In the genomic region with DNA sequence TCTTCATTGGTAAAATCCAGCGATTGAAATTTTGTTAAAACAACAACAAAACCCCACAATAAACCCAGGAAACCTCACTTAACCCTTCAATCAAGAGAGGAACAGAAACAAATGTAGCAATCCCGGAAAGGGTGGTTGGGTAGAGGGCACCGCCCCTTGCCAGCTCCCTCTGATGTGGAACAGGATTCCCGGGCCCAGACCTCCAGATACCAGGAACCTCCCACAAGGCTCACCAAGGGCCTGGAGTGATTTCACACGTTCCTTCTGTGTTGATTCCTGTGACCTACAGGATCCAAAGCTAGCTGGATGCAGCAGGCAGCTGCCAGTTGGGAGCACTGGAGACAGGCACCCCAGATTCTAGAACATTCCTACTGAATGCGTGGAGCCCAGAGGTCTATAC, we compare ENCODE assay signal across 9 mouse cellular contexts. TPM values are rescaled to one million over a fixed set of nuclear protein-coding genes. Genes with fewer than 3 reads are reported as not detected.
DNase-seq lines count a peak whose midpoint lies in the region; ATAC-seq and TF ChIP-seq lines count a peak whose summit lies in the region.
"Had no signal": no experiment of that assay in that cellular context is flagged by ENCODE, and none has a peak within 500 bp of the region (broad histone marks: within the 10 kb centered on the region; RNA-seq: fewer than 3 reads in every experiment).

No protein-coding gene starts in this region.

- no peak for TF ChIP-seq POLR2A in lung, adult 2 months (IDR thresholded peaks at IDR 0.05; ENCODE audit: borderline replicate concordance, extremely low read depth, low read depth, low read length)

- DNase-seq in lung, embryonic 14.5 days = no peak
- no peak for DNase-seq in lung, adult 2 months
- no peak for DNase-seq in forebrain, embryonic 11.5 days (ENCODE audit: low spot score)
- DNase-seq in stomach, postnatal 0 days (ENCODE audit: low spot score) = no peak
- DNase-seq in gastrocnemius, postnatal 10 days = no peak
- DNase-seq: adrenal gland, postnatal 14 days had no signal

- H3K9ac ChIP-seq in lung, embryonic 14.5 days = no peak overlapping the region; the same call in 1 of the 2 replicates
- H3K9ac ChIP-seq in forebrain, embryonic 11.5 days (ENCODE audit: low read length) = peak overlapping the region; percentile 7; the same call in 1 of the 2 replicates
- peak overlapping the region; percentile 90 for H3K9ac ChIP-seq in liver, embryonic 12.5 days
- no peak overlapping the region; the same call in 1 of the 2 replicates for H3K9ac ChIP-seq in stomach, postnatal 0 days (ENCODE audit: low read length)

- H3K27me3 ChIP-seq in lung, embryonic 14.5 days (ENCODE audit: insufficient read depth, low read length) = no peaks in the 10 kb centered on the region
- H3K27me3 ChIP-seq in forebrain, embryonic 11.5 days (ENCODE audit: control insufficient read depth, insufficient read depth, low read length) = no peaks in the 10 kb centered on the region
- peaks cover 17% of the 10 kb centered on the region; the same call in 1 of the 2 replicates for H3K27me3 ChIP-seq in liver, embryonic 12.5 days (replicated peaks)
- no peaks in the 10 kb centered on the region for H3K27me3 ChIP-seq in stomach, postnatal 0 days (ENCODE audit: control insufficient read depth, insufficient read depth, low read length)

- no peak for TF ChIP-seq CTCF in lung, embryonic 14.5 days (IDR thresholded peaks at IDR 0.05; ENCODE audit: low read depth)
- TF ChIP-seq CTCF in lung, adult 2 months (IDR thresholded peaks at IDR 0.05; ENCODE audit: insufficient read depth, low read length) = no peak
- no peak for TF ChIP-seq CTCF in stomach, postnatal 0 days (IDR thresholded peaks at IDR 0.05; ENCODE audit: low read depth)

- no peak for ATAC-seq in lung, embryonic 14.5 days (ENCODE audit: insufficient read depth)
- ATAC-seq in forebrain, embryonic 11.5 days (replicated peaks; ENCODE audit: low FRiP score) = no peak
- no peak for ATAC-seq in liver, embryonic 12.5 days
- no peak for ATAC-seq in stomach, postnatal 0 days (ENCODE audit: low FRiP score, low TSS enrichment)
- ATAC-seq in cerebellum, adult (ENCODE audit: insufficient number of reproducible peaks, low FRiP score, low TSS enrichment) = no peak
- no peak for ATAC-seq in erythroid progenitor cell, adult 5-6 weeks (replicated peaks; ENCODE audit: low FRiP score, poor library complexity, severe bottlenecking)

- peak overlapping the region; percentile 91 for H3K4me2 ChIP-seq in lung, embryonic 14.5 days
- H3K4me2 ChIP-seq in forebrain, embryonic 11.5 days (ENCODE audit: low read depth, low read length, severe bottlenecking) = 0 out of 2 replicates have a peak overlapping the region, but pooled peaks have one; percentile 71
- peak overlapping the region; percentile 97 for H3K4me2 ChIP-seq in liver, embryonic 12.5 days
- peak overlapping the region; percentile 8; the same call in 1 of the 2 replicates for H3K4me2 ChIP-seq in stomach, postnatal 0 days (replicated peaks; ENCODE audit: low read depth)

- peaks cover 13% of the 10 kb centered on the region for H3K4me1 ChIP-seq in lung, embryonic 14.5 days (ENCODE audit: insufficient read depth)
- peaks cover 5% of the 10 kb centered on the region for H3K4me1 ChIP-seq in lung, adult 2 months (ENCODE audit: control insufficient read depth, insufficient read depth, low read length)
- peaks cover 4% of the 10 kb centered on the region; the same call in 1 of the 2 replicates for H3K4me1 ChIP-seq in forebrain, embryonic 11.5 days (replicated peaks; ENCODE audit: control insufficient read depth, insufficient read depth, low read length)
- H3K4me1 ChIP-seq in liver, embryonic 12.5 days = peaks cover 38% of the 10 kb centered on the region
- H3K4me1 ChIP-seq in stomach, postnatal 0 days (replicated peaks; ENCODE audit: control insufficient read depth, insufficient read depth) = 0 out of 2 replicates have a peak, but pooled peaks cover 3% of the 10 kb centered on the region

- no peak overlapping the region for H3K27ac ChIP-seq in lung, embryonic 14.5 days (ENCODE audit: low read depth)
- H3K27ac ChIP-seq in forebrain, embryonic 11.5 days (ENCODE audit: low read depth, low read length) = no peak overlapping the region
- peak overlapping the region; percentile 53; the same call in 1 of the 2 replicates for H3K27ac ChIP-seq in liver, embryonic 12.5 days
- no peak overlapping the region for H3K27ac ChIP-seq in stomach, postnatal 0 days (replicated peaks)

- H3K36me3 ChIP-seq in lung, embryonic 14.5 days (ENCODE audit: insufficient read depth) = peaks cover 44% of the 10 kb centered on the region
- H3K36me3 ChIP-seq in forebrain, embryonic 11.5 days (ENCODE audit: control insufficient read depth, insufficient read depth, low read length) = peaks cover 22% of the 10 kb centered on the region
- peaks cover 45% of the 10 kb centered on the region for H3K36me3 ChIP-seq in liver, embryonic 12.5 days
- H3K36me3 ChIP-seq in stomach, postnatal 0 days (ENCODE audit: control insufficient read depth, insufficient read depth, low read length) = peaks cover 24% of the 10 kb centered on the region

- WGBS in lung, embryonic 14.5 days = 41% methylated on average over 6 of the region's 6 CpGs
- 34% methylated on average over 6 of the region's 6 CpGs for whole genome bisulfite sequencing in lung, adult 2 months
- WGBS in forebrain, embryonic 11.5 days = 68% methylated on average over 6 of the region's 6 CpGs
- WGBS in liver, embryonic 12.5 days (ENCODE audit: insufficient replicate concordance) = 51% methylated on average over 6 of the region's 6 CpGs
- WGBS in stomach, postnatal 0 days = 43% methylated on average over 6 of the region's 6 CpGs

- no peak for TF ChIP-seq EP300 in stomach, postnatal 0 days (optimal IDR thresholded peaks at IDR 0.05)

- H3K9me3 ChIP-seq in lung, embryonic 14.5 days (ENCODE audit: low read depth, low read length) = no peaks in the 10 kb centered on the region
- H3K9me3 ChIP-seq in forebrain, embryonic 11.5 days (ENCODE audit: control insufficient read depth, low read length) = no peaks in the 10 kb centered on the region
- no peaks in the 10 kb centered on the region for H3K9me3 ChIP-seq in liver, embryonic 12.5 days (replicated peaks)
- H3K9me3 ChIP-seq in stomach, postnatal 0 days (ENCODE audit: control insufficient read depth, low read length) = no peaks in the 10 kb centered on the region

- peak overlapping the region; percentile 99 for H3K4me3 ChIP-seq in lung, embryonic 14.5 days (ENCODE audit: low read depth, low read length)
- no peak overlapping the region for H3K4me3 ChIP-seq in lung, adult 2 months (replicated peaks; ENCODE audit: extremely low read depth, low read depth, low read length)
- H3K4me3 ChIP-seq in forebrain, embryonic 11.5 days (ENCODE audit: low read depth, low read length) = no peak overlapping the region
- H3K4me3 ChIP-seq in liver, embryonic 12.5 days = peak overlapping the region; percentile 96
- peak overlapping the region; percentile 94; the same call in 1 of the 2 replicates for H3K4me3 ChIP-seq in stomach, postnatal 0 days (ENCODE audit: low read depth, low read length)

RNA-seq across cellular contexts. Expression of a gene that starts 1.8 kb away (rescaled TPM):
- 548 and 630 TPM in 2 replicates for polyA plus RNA-seq in lung, embryonic 14.5 days (2014; fragmentation: Nextera tagmentation; extraction: Ambion mirVana)
- 98.3 and 115 TPM in 2 replicates for polyA plus RNA-seq in lung, adult 2 months (2012; rRNA removed)
- polyA plus RNA-seq in forebrain, embryonic 11.5 days (2014; fragmentation: Nextera tagmentation; extraction: Ambion mirVana) = 681 and 714 TPM in 2 replicates
- polyA plus RNA-seq in liver, embryonic 12.5 days (2016; fragmentation: Nextera tagmentation; extraction: Ambion mirVana) = 455 and 456 TPM in 2 replicates
- 469 and 490 TPM in 2 replicates for polyA plus RNA-seq in stomach, postnatal 0 days (2015; fragmentation: Nextera tagmentation; extraction: Ambion mirVana)
- 54.1 and 65.2 TPM in 2 replicates for total RNA-seq in erythroid progenitor cell, adult 5-6 weeks (2015; ENCODE audit: low replicate concordance)
- total RNA-seq in erythroid progenitor cell, adult 5-6 weeks (2017; ENCODE audit: low replicate concordance) = 69.1 and 112 TPM in 2 replicates
- total RNA-seq in gastrocnemius, postnatal 10 days (2021) = 100 to 1,000 TPM; 169 to 170 TPM

RNA-seq across cellular contexts. Expression of a gene that starts 1.9 kb away (rescaled TPM):
- polyA plus RNA-seq in lung, embryonic 14.5 days (2014; fragmentation: Nextera tagmentation; extraction: Ambion mirVana) = 4.7 and 5.6 TPM in 2 replicates
- 7.1 and 7.4 TPM in 2 replicates for polyA plus RNA-seq in lung, adult 2 months (2012; rRNA removed)
- polyA plus RNA-seq in forebrain, embryonic 11.5 days (2014; fragmentation: Nextera tagmentation; extraction: Ambion mirVana) = 16.8 and 17.8 TPM in 2 replicates
- 1.3 and 1.6 TPM in 2 replicates for polyA plus RNA-seq in liver, embryonic 12.5 days (2016; fragmentation: Nextera tagmentation; extraction: Ambion mirVana)
- 1.4 TPM in 2 replicates for polyA plus RNA-seq in stomach, postnatal 0 days (2015; fragmentation: Nextera tagmentation; extraction: Ambion mirVana)
- total RNA-seq in erythroid progenitor cell, adult 5-6 weeks (2015; ENCODE audit: low replicate concordance) = 0.36 TPM in 1 of 2 replicates, not detected in the other
- total RNA-seq in erythroid progenitor cell, adult 5-6 weeks (2017; ENCODE audit: low replicate concordance) = 0.13 and 0.68 TPM in 2 replicates
- total RNA-seq in gastrocnemius, postnatal 10 days (2021) = 1 to 10 TPM; 2.8 to 3.6 TPM

RNA-seq across cellular contexts. Expression of a gene that starts 15.6 kb away (rescaled TPM):
- 6.5 and 6.8 TPM in 2 replicates for polyA plus RNA-seq in lung, embryonic 14.5 days (2014; fragmentation: Nextera tagmentation; extraction: Ambion mirVana)
- 19.8 and 24.0 TPM in 2 replicates for polyA plus RNA-seq in lung, adult 2 months (2012; rRNA removed)
- polyA plus RNA-seq in forebrain, embryonic 11.5 days (2014; fragmentation: Nextera tagmentation; extraction: Ambion mirVana) = 7.5 and 8.9 TPM in 2 replicates
- 2.4 and 2.7 TPM in 2 replicates for polyA plus RNA-seq in liver, embryonic 12.5 days (2016; fragmentation: Nextera tagmentation; extraction: Ambion mirVana)
- polyA plus RNA-seq in stomach, postnatal 0 days (2015; fragmentation: Nextera tagmentation; extraction: Ambion mirVana) = 3.8 and 3.9 TPM in 2 replicates
- 6.5 and 7.1 TPM in 2 replicates for total RNA-seq in erythroid progenitor cell, adult 5-6 weeks (2015; ENCODE audit: low replicate concordance)
- total RNA-seq in erythroid progenitor cell, adult 5-6 weeks (2017; ENCODE audit: low replicate concordance) = 5.7 and 11.3 TPM in 2 replicates
- 10 to 100 TPM; 44.1 to 46.2 TPM for total RNA-seq in gastrocnemius, postnatal 10 days (2021)

RNA-seq across cellular contexts. Expression of a gene that starts 30.0 kb away (rescaled TPM):
- 23.4 and 25.3 TPM in 2 replicates for polyA plus RNA-seq in lung, embryonic 14.5 days (2014; fragmentation: Nextera tagmentation; extraction: Ambion mirVana)
- polyA plus RNA-seq in lung, adult 2 months (2012; rRNA removed) = 15.2 and 17.1 TPM in 2 replicates
- polyA plus RNA-seq in forebrain, embryonic 11.5 days (2014; fragmentation: Nextera tagmentation; extraction: Ambion mirVana) = 32.3 and 34.8 TPM in 2 replicates
- 17.6 and 18.0 TPM in 2 replicates for polyA plus RNA-seq in liver, embryonic 12.5 days (2016; fragmentation: Nextera tagmentation; extraction: Ambion mirVana)
- 13.9 and 14.0 TPM in 2 replicates for polyA plus RNA-seq in stomach, postnatal 0 days (2015; fragmentation: Nextera tagmentation; extraction: Ambion mirVana)
- total RNA-seq in erythroid progenitor cell, adult 5-6 weeks (2015; ENCODE audit: low replicate concordance) = 1.3 TPM in 1 of 2 replicates, not detected in the other
- total RNA-seq in erythroid progenitor cell, adult 5-6 weeks (2017; ENCODE audit: low replicate concordance) = 2.6 and 4.9 TPM in 2 replicates
- total RNA-seq in gastrocnemius, postnatal 10 days (2021) = 10 to 100 TPM; 10.4 to 12.1 TPM

Comparison
In these comparisons a context has a peak if more than half of its experiments do, and no peak if none do; other contexts are left out.
1. H3K4me3 ChIP-seq: peak in lung, embryonic 14.5 days (single experiment), liver, embryonic 12.5 days (single experiment) and stomach, postnatal 0 days (single experiment); none in lung, adult 2 months (single experiment) and forebrain, embryonic 11.5 days (single experiment).
2. H3K4me2 ChIP-seq: peak in every context shown above with its lines; median percentile 97 in liver, embryonic 12.5 days; 91 in lung, embryonic 14.5 days; 71 in forebrain, embryonic 11.5 days; 8 in stomach, postnatal 0 days.
3. H3K9ac ChIP-seq: peak in forebrain, embryonic 11.5 days (single experiment) and liver, embryonic 12.5 days (single experiment); none in lung, embryonic 14.5 days (single experiment) and stomach, postnatal 0 days (single experiment).